Mouse (Mus musculus) adrenal gland, postnatal 25 days (tissue): ENCODE results near the gene Fh1. TPM values are rescaled to one million over a fixed set of nuclear protein-coding genes. Genes with fewer than 3 reads are reported as not detected.
A peak's percentile ranks its signal among the peaks of the same experiment; 100 is the strongest.

Experiments used
- DNase-seq: peaks from one replicate; pipeline ENCODE4 v3.0.0; 2021; ENCODE audit warnings: mixed read lengths
- long read RNA-seq: library from polyadenylated mRNA; stranded (forward); transcript quantifications from one replicate; pipeline ENCODE4 v2.0.0, GENCODE M21; 2021
- total RNA-seq: library from RNA; stranded (reverse); gene quantifications from 2 replicates; pipeline ENCODE4 v1.2.3, GENCODE M21; 2021

The Fh1 gene
- 152 and 184 TPM in 2 replicates for total RNA-seq
- long read RNA-seq, transcript Fh1-203 (3 exons, 936 nt), result minor isoform, 27 of 494 reads
- long read RNA-seq, transcript Fh1-201 (10 exons, 2,636 nt), result major isoform, 446 of 494 reads
- long read RNA-seq, partial matches to known transcripts, result 10 of 494 reads
- long read RNA-seq, other reads (novel, unspliced or antisense), result 10 of 494 reads

DNA sequence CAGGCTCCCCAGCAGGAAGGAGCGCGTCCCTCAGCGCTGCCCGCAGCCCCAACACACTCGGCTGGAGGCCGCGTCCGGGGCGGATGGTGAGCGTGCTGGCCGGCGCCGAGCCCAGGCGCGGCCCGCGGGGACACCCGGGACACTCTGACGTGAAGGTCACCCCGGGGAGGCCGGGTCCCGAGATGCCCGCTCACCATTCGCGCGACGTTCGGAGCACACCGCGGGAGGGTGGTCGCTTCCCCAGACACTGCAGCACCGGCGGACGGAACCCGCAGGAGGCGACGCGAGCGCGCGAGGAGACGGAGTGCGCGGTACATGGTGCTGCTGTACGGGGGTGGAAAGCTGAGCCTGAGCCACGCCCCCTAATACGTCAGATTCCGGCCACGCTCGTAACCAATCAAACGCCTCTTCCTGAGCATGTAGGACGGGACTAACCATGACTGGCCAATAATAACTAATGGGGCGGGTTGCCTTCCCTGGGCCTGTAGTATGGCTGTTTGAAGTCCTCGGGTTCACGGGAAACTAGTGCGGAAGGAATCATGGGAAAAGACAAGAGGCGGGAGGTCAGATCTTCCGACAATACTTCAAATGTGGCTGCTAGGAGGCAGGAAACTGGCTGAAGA, at the start of gene Fh1:
Gene Fh1 (minus strand): TSS at position 379 of the 623 bp plus-strand sequence.
- DNase-seq, result peak; percentile 92

DNA sequence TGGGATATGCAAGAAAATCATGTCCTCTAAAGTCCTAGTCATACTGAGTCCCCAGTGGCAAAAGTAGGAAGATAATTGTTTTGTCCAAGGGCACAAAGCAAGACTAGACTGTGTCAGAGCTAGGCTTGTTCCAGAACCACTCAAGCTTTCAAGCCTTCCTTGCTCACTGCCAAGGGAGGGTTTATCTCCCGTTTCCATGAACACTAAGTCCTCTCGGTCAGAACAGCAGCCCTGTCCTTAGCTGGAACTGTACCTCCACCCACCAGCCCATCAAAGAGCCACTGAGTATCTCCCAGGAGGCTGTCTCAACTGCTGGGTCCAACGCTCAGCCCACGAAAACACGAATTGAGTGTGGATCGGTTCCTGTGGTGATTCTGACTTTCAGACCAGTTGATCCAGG, 49.7 kb upstream of the Fh1 start:
- DNase-seq, result no peak

DNA sequence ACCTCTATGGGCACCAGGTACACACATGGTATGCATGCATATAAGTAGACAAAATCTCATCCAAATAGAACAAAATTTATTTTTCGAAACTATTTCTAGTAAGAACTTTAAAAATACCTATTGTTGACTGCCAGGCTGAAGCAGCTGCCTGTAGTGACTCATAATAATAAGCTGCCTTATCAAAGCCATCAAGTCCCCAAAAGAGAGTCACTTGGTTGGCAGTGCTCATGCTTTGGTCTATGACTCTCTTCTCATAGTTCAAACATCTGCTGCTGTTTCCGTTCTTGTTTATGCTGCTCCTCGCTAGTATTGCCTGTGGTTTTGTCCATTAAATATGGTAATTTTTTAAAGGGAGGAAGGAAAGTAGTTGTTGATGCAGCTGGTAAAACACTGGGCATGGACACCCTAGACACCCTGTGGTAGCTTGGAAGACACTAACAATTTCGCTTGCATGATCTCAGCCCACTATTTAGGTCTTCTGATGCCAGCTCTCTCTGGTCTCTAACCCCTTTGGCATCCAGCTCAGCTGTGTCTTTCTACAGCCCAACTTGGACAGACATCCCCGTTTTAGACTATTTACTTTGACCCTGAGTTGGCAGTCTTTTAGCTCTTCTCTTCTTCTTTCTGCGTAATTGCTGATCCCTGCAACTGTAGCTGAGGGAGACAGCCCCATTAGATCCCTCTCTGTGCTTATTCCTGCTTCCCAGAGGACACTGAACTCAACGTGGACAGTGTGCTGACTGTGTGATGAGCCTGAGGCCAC, 48.3 kb upstream of the Fh1 start:
- DNase-seq, result no peak

DNA sequence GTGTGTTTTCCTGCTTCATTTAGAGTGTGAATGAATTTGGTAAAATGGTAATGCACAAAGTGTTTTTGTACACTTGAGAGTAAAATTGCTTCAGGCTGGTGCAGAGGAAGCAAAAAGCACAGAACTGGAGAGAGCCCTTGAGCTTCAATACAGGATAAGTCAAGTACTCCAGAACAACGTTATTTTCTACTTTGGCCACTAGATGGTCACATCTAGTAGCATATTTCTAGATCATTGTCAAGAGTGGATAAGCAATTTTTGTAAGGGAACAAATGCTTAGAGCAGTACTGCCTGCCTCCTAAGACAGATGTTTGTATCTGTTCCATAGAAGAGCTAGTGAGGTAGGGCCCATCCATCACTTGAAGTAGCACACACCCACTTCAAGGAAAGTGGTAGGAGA, 46.2 kb upstream of the Fh1 start:
- DNase-seq, result no peak

DNA sequence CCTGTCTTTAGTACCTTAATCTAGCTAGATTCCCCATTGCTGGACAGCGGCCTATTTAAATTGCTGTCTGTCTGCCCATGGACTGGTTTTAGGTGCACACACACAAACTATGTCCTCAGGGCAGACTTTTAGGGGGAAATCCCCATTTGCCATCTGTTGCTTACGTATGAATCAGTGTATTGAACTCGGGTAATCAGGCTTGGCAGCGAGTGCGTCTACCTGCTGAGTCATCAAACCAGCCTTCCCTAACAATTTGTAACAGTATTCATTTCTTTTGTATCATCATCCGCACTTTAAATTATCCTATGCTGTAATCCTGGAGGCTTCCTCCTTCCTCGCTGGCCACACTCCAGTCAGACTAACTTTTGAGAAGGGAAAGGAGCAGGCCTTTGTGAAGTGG, 44.6 kb upstream of the Fh1 start:
- DNase-seq, result no peak

DNA sequence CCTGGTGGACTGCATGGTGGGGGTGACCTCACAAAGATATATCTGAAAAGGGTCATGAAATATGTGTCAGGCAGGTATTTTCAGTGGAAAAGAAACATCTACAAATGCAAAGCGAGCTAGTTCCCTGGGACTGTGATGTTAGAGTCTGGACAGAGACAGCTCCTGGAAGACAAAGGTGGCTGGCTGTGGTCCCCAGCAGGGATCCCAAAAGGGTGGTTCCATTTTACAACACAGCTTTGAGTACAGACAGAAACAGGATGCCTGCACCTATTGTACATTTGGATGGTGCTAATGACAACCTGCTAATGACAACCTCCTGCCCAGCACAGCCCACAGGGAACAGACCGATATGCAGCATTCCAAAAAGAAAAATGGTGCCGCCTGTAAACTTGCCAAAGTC, 44.0 kb upstream of the Fh1 start:
- no peak for DNase-seq

DNA sequence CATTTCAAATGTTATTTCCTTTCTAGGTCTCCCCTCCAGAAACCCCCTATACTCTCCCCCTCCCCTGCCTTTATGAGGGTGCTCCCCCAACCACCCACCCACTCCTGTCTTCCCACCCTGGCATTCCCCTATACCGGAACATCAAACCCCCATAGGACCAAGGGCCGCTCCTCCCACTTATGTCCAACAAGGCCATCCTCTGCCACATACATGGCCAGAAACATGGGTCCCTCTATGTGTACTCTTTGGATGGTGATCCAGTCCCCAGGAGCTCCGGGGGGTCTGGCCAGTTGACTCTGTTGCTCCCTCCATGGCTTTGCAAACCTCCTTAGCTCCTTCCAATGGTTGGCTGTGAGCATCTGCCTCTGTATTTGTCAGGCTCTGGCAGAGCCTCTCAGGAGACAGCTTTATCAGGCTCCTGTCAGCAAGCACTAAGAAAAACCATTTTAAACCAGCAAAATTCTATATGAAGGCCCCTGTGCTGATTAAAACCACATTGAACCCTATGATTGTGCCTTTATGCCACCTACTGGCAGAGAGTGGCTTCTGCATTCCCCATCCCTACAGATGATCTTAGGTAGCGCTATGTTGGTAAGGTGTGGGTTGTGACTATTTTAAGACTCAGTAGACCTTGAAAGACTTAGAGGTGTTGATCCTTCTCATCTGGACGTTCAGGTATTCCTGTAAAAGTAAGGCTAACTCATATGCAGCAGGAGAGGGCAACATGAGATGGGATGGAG, 43.4 kb upstream of the Fh1 start:
- no peak for DNase-seq

DNA sequence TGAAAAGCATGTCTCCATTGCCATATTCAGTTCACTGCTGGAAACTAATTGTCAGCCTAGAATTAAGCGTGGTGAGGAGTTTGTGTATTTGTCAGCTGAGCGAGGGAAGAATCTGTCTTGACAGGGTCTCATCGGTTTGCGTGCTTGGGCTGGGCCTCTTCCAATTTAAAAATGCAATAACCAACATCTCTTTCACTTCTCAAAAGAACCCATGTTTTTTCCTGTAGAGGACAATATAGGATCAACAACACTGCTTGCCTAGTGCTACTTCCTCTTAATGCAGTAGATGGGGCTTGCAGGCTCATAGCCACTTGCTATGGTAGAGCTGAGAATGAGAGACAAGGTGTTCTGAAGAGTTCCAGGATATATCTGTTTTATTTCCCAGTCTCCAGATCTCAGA, 34.5 kb upstream of the Fh1 start:
- no peak for DNase-seq

DNA sequence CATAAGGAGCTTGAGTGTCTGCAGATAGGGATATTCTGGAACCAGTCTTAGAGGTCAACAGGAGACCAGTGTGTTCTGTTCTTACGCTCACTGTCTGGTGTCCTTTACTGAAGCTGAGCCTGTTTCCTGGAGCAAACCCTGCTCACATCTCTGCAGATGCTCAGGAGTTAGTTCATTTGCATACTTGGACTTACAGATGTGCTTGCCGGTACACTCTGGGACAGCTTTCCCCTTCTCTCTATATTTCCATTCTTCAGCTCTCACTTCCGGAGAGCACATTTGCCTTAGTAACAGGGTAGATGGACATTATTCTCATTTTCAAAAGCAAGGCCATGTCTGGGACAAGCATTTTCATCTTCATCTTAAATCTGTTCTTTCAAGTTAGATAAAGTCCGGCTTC, 23.2 kb upstream of the Fh1 start:
- no peak for DNase-seq

DNA sequence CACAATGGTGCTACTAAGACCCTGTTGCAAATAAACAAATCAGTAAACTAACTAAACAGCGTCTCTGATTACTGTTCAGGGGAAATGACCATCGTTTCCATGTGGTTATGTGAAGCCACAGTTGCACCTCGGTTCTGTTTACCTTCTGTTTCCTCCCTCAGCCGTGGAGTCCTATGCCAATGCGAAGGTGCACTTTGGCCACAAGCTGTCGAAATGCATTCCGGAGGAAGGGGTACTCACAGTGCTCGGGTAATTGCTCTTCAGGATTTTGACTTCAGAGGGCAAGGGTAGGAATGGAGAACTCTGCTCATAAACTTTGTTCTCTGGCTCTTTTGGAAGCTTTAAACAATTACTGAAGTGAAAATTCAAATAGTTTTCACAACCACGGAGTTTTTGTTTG, 21.5 kb upstream of the Fh1 start:
- DNase-seq, result no peak

DNA sequence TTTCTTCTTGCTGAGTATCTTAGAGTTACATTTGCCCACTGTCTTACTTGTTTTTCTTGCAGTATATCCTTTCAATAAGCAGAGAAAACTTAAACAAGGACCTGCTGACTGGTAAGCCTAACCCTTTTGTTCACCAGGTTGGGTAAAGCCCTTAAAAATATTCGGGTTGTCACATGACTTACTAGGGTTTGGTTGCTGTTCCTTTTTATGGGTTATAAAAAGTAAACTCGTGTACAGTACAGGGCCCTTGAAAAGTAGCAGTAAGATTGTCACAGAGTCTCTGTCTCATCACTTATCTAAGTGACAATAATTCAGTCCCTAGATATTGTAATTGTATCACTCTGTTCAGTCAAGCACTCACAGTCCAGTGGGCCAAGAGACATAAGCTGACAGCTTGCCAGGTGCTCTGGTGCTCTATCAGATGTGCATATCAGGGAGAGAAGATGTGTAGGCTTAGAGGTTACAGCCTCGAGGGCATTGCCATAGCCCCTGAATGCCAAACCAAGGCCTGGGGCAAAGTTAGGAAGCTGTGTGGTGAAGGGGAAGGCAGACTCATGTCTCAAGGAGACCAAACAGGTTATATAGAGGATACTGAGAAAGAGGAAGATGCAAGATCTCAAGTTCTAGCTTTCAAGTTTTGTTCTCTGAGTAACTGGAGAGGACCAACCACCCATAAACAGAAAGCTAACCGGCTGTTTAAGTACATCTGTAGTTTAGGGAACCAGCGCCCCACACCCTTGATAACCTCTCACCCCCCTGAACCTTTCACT, 18.2 kb upstream of the Fh1 start:
- DNase-seq, result no peak

DNA sequence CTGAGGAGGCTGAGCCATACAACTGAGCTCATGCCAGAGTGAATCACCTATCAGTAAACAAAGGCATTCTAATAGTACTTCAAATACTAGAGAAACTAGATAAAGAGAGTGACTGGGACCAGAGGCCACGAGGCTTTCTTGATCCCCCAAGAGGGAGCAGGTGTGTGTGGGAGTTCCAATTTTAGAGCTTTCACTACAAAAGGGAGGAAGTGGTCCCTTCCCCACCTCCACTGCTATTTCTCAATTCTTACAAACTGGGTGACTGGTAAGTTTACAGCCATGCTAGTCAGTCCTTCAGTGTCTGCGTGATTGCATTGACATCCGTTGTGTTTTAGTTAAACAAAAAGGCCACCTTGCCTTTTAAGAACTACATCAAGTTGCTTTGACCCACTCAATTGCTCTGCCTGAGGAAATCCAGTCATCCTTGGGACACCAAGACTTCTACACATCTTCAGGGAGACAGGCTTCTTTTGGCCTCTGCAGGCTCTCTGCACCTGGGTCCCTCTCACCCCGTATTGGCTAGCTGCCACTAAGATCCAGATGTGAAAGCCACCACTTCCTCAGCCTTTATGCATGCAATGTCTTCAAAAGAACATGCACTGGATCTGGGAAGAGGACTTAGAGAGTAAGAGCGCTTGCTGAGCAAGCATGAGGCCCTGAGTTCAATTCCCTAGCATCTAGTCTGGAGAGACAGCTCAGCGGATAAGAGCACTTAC, 15.2 kb upstream of the Fh1 start:
- no peak for DNase-seq

DNA sequence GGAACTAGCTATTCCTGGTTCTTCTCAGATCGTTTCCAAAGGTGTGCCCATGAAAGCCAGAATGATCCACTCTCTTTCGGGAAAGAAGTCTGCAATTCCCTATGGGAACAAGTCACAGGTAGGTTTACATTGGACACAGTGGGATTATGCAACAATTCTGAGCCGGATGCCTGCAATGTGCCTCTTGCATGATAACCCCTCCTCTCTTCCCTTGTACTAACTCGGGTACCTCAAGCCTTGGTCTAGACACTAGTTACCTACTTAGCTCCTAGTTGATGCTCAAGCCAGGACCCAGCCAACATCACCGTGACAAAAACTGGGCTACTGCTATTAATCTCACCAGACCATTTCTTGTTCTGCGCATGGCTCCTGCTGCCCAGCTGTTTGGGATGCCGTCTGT, 13.6 kb upstream of the Fh1 start:
- DNase-seq, result no peak

DNA sequence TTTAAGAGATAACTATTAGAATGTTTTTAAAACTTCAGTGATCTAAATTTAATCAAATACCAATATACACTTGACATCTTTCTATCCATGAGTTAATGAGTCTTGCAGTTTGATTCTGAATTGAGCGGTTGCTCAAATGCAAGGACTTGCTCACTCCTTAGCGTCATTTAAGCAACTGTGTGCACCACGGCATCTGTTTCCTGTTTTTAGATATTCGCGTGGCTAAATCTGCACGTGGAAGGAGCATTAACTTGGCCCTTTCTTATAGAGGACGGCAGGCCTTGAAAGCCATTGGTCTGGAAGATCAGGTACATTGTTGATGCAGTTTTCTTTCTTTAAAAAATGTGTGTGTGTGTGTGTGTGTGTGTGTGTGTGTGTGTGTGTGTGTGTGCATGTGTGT, 12.2 kb upstream of the Fh1 start:
- no peak for DNase-seq

DNA sequence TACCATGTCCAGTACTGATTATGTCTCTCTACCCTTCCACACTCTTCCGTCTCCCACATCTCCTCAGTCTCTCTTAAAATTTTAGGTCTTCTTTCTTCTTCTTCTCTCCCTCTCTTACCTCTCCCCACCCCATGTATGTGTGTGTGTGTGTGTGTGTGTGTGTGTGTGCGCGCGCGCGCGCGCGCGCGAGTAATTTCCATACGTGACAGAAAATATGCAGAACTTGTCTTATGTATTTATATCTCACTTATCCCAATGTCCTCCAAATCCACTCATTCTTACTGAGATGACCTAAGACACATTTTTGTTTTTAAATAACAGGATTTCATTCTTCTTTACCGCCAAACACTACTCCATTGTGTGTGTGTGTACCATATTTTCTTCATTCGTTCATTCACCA, 7.0 kb upstream of the Fh1 start:
- DNase-seq, result no peak

DNA sequence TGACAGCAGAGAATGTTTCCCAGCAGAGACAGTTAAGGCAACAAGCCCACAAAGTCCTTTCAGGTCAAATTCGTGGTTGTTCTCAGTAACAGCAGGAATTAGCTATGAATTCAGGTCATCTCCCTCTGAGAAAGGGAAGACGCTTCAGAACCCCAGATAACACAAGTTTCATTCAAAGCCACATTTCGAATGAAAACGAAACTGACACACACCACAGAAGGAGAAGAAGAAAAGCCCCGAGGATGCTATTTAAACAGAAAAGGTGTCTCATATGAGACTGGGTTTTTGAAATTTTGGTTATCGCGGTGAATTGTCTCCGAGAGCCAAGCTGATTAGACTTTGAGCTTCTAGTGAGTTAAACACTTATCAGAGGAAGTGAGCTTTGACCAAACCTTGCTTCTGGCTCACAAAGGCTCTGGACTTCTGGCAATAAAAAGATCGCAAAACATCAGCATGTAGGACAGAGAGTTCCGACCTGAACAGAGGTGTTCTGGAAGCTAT, 6.3 kb upstream of the Fh1 start:
- DNase-seq, result no peak

DNA sequence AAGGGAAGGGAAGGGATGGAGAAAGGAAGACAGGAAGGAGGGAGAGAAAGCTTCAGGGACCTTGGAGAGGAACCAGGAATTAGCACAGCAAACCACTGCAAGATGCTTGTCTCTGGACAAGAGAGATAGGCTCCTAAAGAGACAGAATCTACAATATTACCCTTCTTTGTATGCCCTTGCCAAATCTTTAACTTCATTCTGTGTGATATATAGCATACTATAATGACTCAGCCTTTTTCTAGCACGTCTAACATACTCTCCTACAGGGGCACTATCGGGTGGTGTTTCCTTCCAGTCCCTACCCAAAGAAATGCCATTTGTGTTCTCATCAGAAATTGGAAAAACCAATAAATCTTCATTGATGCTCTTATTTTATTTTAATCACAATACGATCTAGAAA, 5.6 kb upstream of the Fh1 start:
- no peak for DNase-seq

DNA sequence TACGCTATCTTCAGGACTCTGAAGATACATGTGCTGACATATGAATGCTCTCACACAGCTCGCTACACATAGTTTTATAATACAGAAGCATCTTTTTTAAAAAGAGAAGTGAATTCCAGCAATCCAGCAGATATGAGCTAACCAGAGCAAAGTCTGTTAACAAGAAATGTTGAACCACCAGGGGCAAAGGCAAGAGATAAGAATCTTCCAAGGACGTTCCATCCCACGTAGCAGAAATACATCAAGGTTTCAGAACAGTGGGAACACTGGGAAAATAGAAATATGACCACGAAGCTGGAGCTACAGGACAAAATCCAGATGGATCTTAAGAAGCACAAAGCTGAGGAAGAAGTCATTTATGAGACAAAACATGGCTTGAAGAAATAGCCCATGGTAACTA, 4.9 kb upstream of the Fh1 start:
- no peak for DNase-seq

DNA sequence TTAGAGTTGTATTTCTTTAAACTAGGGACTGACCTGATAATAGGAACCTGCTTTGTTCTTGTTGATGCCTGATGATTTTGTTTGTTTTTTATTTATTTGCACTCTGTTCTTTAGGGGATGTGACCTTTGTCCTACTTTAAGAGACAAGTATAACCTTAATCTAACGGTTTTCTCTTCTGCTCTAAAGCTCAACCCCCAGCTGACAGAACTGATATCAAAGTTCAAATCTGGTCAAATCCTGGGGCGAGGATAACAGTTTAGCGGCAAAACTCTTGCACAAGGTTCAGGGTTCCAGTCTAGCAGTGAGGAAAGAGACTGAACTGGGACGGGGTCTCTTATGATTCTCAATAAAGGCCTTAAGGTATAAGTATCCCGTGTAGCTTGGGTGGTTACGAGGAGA, 3.8 kb upstream of the Fh1 start:
- no peak for DNase-seq

DNA sequence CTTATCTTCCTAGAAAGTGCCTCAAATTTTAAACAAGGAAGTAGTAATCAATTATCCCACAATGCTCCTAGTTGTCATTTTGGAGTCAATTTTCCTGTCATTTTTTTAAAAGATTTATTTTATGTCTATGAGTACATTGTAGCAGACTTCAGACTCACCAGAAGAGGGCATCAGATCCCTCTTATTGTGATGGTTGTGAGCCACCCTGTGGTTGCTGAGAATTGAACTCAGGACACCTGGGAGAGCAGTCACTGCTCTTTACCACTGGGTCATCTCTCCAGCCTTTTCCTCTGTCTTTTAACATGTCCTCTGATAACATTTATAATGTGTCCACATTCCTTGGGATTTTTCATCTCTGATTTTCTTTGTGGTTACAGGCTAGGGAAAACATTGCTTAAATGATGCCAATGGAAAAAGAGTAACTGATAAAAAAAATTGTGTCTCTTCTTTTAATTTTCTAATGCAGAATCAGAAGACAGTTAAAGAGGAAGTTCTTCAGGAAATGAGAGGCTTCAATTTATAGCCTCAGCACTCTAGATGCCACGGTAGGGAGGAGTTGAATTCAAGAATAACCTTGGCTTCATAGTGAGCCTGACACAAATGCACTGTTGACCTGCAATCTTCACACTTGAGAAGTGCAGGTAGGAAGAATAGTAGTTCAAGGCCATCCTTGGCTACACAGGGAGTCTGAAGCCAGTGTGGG, 706 bp upstream of the Fh1 start:
- no peak for DNase-seq

DNA sequence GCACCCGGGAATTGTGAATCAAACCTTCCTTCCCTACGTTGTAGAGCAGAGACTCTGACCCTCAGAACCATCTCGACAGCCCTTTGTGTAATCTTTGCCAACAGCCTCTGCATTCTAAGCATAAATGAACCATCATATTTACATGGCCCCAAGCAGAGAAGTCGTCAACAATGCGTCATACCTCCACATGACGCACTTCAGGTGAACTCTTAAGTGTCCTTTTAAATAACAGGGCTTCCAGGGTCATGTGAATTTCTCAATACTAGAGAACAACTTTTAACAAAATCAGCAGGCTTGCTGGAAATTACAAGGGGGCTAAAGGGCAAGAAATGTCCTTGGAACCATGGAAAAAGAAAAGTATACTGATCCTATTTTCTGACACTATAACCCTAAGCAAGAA, 1.8 kb downstream of the Fh1 start:
- no peak for DNase-seq
